Mouse (Mus musculus): ENCODE results near the gene Mcm2. TPM values are rescaled to one million over a fixed set of nuclear protein-coding genes. Genes with fewer than 3 reads are reported as not detected.

The Mcm2 gene
- polyA plus RNA-seq, 1 experiment from 2014 or later, result 164 TPM

DNA sequence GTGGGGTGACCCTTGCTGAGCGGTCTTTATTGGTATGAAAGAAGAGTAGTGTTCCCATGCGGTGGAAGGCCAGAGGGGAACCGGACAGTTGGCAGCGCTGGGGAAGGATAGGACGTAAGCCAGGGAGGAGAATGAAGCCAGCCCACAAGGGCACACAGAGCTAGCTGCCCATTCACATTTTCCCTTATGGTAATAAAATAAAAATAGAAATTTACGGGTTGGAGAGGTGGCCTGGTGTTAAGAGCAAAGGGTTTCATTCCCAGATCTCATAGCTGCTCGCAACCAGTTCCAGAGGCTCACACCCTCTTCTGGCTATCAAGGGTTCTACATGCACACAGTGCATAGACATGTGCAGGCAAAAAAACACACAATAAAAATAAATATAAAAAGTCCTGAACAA lies 48.5 kb downstream of the Mcm2 start:
- TF ChIP-seq CTCF (IDR thresholded peaks at IDR 0.05; ENCODE audit: low read depth), result no peak
- Histone ChIP-seq H3K9ac (no peak overlapping the region), H3K9me3 (ENCODE audit: low read depth, low read length) (no peaks in the 10 kb centered on the region), H3K4me2 (no peak overlapping the region), H3K4me1 (ENCODE audit: insufficient read depth) (no peaks in the 10 kb centered on the region), H3K27me3 (ENCODE audit: insufficient read depth, low read length) (no peaks in the 10 kb centered on the region), H3K27ac (ENCODE audit: low read depth) (no peak overlapping the region), H3K4me3 (ENCODE audit: low read depth, low read length) (no peak overlapping the region), H3K36me3 (ENCODE audit: insufficient read depth) (peaks cover 6% of the 10 kb centered on the region; the same call in 1 of the 2 replicates)
- no peak for ATAC-seq (ENCODE audit: insufficient read depth)
- 90% methylated on average over 7 of the region's 7 CpGs for WGBS
- DNase-seq, result no peak

DNA sequence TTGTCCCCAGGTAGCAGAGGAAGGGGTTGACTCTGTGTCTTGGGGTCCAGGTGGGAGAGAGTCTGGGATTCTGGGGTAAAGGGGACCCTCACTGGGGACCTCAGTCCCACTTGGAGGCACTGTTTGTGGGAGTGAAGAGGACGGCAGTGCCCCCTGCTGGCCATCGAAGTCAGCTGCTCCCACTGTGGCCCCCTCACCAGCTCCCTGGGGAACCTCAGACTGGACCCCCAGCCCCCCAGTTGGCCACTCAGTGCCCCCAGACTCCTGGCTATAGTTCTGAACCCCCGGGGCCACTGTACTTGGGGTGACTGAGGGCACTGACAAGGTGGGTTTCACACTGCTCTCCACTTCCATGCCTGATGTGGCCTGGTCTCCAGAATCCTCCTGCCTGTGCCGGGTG lies 49.3 kb downstream of the Mcm2 start:
- 84% methylated on average over 2 of the region's 4 CpGs for WGBS
- DNase-seq, result peak; percentile 37
- H3K9ac ChIP-seq, result no peak overlapping the region
- no peak overlapping the region for H3K4me3 ChIP-seq (ENCODE audit: low read depth, low read length)
- peak; percentile 68 for TF ChIP-seq CTCF (IDR thresholded peaks at IDR 0.05; ENCODE audit: low read depth)
- no peak overlapping the region for H3K4me2 ChIP-seq
- no peak overlapping the region for H3K27ac ChIP-seq (ENCODE audit: low read depth)
- H3K36me3 ChIP-seq (ENCODE audit: insufficient read depth), result peaks cover 6% of the 10 kb centered on the region; the same call in 1 of the 2 replicates
- H3K27me3 ChIP-seq (ENCODE audit: insufficient read depth, low read length), result no peaks in the 10 kb centered on the region
- ATAC-seq (ENCODE audit: insufficient read depth), result no peak; the same call in 1 of the 2 replicates
- no peaks in the 10 kb centered on the region for H3K9me3 ChIP-seq (ENCODE audit: low read depth, low read length)
- no peaks in the 10 kb centered on the region for H3K4me1 ChIP-seq (ENCODE audit: insufficient read depth)

DNA sequence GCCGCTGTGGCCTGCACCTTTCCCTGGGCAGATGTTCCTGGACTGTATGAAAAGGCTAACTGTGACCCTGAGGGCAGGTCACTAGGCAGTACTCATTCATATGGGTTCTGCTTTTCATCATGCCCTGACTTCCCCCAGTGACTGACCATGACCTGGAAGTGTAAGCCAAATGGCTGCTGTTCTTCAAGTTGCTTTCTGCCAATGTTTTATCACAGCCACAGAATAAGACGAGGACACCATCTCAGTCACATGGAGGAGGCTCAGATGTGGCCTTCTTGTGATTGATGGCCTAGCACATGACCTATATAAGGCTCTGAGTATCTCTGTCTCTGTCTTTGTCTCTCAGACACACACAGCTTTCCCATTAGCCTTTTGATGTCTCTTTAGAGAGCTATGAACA lies 51.0 kb downstream of the Mcm2 start:
- H3K27me3 ChIP-seq (ENCODE audit: insufficient read depth, low read length), result no peaks in the 10 kb centered on the region
- no peaks in the 10 kb centered on the region for H3K9me3 ChIP-seq (ENCODE audit: low read depth, low read length)
- WGBS, result 54% methylated on average over 2 of the region's 2 CpGs
- no peak for TF ChIP-seq CTCF (IDR thresholded peaks at IDR 0.05; ENCODE audit: low read depth)
- ATAC-seq (ENCODE audit: insufficient read depth), result no peak
- H3K27ac ChIP-seq (ENCODE audit: low read depth), result no peak overlapping the region
- DNase-seq, result no peak
- H3K4me2 ChIP-seq, result no peak overlapping the region
- no peak overlapping the region for H3K9ac ChIP-seq
- no peak overlapping the region for H3K4me3 ChIP-seq (ENCODE audit: low read depth, low read length)
- H3K36me3 ChIP-seq (ENCODE audit: insufficient read depth), result peaks cover 6% of the 10 kb centered on the region; the same call in 1 of the 2 replicates
- H3K4me1 ChIP-seq (ENCODE audit: insufficient read depth), result no peaks in the 10 kb centered on the region

DNA sequence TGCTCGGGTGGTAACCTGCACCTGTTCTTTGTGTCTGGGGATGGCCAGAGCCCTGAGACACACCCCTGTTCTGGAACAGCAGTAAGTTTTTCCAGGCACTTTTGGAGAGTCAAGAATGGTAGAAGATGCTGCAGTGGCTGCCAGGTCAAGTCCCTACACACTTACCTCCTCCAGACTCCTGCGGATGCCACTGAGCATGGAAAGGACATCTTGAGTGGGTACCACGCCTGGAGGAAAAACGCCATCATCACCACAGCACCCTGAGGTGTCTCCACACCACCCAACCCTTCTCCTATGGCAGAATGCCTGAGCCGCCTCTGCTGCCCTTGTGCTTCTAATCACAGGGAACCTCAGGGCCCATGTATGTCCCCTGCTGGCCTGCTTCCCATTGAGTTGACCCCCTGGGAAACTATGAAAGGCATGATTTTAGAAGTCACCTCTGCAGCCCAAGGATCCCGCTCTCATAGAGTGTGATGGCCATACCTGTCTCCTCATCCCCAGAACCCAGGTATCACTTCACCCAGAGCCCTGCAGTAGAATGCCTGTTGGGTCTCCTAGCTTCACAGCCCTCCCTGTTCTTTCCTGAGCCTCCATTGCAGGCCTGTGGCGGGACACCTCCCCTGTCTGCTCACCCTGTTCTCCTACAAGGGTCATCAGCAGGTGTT lies 53.5 kb downstream of the Mcm2 start:
- Histone ChIP-seq H3K27ac (ENCODE audit: low read depth) (no peak overlapping the region), H3K9me3 (ENCODE audit: low read depth, low read length) (no peaks in the 10 kb centered on the region), H3K9ac (no peak overlapping the region), H3K27me3 (ENCODE audit: insufficient read depth, low read length) (no peaks in the 10 kb centered on the region), H3K4me2 (no peak overlapping the region), H3K4me1 (ENCODE audit: insufficient read depth) (peaks cover 4% of the 10 kb centered on the region; the same call in 1 of the 2 replicates), H3K36me3 (ENCODE audit: insufficient read depth) (peaks cover 6% of the 10 kb centered on the region; the same call in 1 of the 2 replicates), H3K4me3 (ENCODE audit: low read depth, low read length) (no peak overlapping the region)
- DNase-seq (no peak), ATAC-seq (ENCODE audit: insufficient read depth) (no peak)
- 87% methylated on average over 7 of the region's 7 CpGs for WGBS
- TF ChIP-seq CTCF (IDR thresholded peaks at IDR 0.05; ENCODE audit: low read depth), result no peak

DNA sequence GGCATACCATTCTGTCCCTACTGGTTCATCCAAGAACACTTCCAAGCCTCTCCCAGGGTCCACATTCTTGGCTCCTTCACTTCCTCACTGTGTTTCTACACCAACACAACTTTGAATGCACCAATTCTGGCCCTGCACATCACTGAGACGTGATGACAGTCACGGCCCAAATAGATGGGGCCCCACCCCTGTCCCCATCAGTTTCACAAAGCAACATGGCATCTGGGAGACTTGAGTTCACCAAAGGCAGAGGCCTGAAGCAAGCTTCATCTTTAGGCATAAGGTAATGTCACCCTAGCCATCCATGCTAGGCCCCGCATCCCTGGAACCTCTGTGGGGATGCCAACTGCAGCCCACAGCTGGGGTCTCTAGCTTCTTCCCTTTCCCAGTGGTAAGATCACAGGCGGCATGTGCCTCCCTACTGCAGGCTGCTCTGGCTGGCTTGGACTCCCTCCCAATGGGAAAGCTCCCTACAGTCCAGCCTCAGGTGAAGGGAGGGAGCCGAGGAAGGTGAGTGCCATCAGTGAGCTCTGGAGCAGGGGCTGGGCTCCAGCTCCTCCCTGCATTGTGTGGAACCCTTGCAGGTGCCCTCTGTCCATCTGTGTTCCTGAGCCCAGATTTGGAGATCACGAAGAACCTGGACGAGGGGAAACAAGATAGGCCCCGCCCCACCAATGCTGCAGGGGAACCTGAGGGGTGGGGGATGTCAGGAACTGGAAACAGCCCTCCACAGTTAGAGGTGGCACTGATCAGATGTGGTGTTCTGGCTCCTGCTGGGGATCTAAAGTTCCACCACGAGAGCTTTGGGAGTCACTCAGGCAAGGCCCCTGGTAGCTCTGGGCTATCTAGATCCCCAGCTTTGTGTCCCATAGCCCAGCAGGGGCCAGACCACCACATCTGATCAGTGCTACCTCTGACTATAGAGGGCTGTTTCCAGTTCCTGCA lies 54.5 kb downstream of the Mcm2 start:
- H3K4me1 ChIP-seq (ENCODE audit: insufficient read depth), result peaks cover 4% of the 10 kb centered on the region; the same call in 1 of the 2 replicates
- DNase-seq, result no peak
- peaks cover 15% of the 10 kb centered on the region; the same call in 1 of the 2 replicates for H3K36me3 ChIP-seq (ENCODE audit: insufficient read depth)
- no peak for TF ChIP-seq CTCF (IDR thresholded peaks at IDR 0.05; ENCODE audit: low read depth)
- no peak overlapping the region for H3K27ac ChIP-seq (ENCODE audit: low read depth)
- no peak overlapping the region for H3K9ac ChIP-seq
- H3K4me3 ChIP-seq (ENCODE audit: low read depth, low read length), result no peak overlapping the region
- H3K27me3 ChIP-seq (ENCODE audit: insufficient read depth, low read length), result no peaks in the 10 kb centered on the region
- H3K9me3 ChIP-seq (ENCODE audit: low read depth, low read length), result no peaks in the 10 kb centered on the region
- peak overlapping the region; percentile 93; the same call in 1 of the 2 replicates for H3K4me2 ChIP-seq
- 82% methylated on average over 9 of the region's 9 CpGs for WGBS
- no peak for ATAC-seq (ENCODE audit: insufficient read depth)

DNA sequence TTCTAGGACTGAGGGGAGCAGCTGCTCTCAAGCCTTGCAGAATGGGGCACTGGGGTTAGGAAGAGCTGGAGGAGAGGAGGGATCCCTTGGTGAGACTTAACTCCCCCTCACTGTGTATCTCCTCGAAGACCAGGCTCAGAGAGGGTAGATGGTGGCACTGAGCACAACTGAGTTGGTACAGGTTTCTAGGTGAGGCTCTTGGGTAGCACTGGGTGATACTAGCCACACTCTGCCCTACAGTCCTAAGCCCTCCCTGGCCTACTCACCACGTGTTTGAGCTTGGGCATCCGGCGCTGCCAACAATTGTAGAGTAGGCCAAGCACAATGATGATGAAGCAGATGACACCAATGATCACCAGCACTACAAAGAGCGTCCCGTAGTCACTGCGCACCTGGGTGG lies 55.3 kb downstream of the Mcm2 start:
- H3K4me1 ChIP-seq (ENCODE audit: insufficient read depth), result peaks cover 4% of the 10 kb centered on the region; the same call in 1 of the 2 replicates
- ATAC-seq (ENCODE audit: insufficient read depth), result no peak
- no peak for TF ChIP-seq CTCF (IDR thresholded peaks at IDR 0.05; ENCODE audit: low read depth)
- no peak for DNase-seq
- no peaks in the 10 kb centered on the region for H3K9me3 ChIP-seq (ENCODE audit: low read depth, low read length)
- H3K27me3 ChIP-seq (ENCODE audit: insufficient read depth, low read length), result no peaks in the 10 kb centered on the region
- H3K4me2 ChIP-seq, result peak overlapping the region; percentile 93
- peak overlapping the region; percentile 88 for H3K4me3 ChIP-seq (ENCODE audit: low read depth, low read length)
- peaks cover 17% of the 10 kb centered on the region for H3K36me3 ChIP-seq (ENCODE audit: insufficient read depth)
- H3K27ac ChIP-seq (ENCODE audit: low read depth), result peak overlapping the region; percentile 84; the same call in 1 of the 2 replicates
- WGBS, result 72% methylated on average over 7 of the region's 7 CpGs
- H3K9ac ChIP-seq, result peak overlapping the region; percentile 77

DNA sequence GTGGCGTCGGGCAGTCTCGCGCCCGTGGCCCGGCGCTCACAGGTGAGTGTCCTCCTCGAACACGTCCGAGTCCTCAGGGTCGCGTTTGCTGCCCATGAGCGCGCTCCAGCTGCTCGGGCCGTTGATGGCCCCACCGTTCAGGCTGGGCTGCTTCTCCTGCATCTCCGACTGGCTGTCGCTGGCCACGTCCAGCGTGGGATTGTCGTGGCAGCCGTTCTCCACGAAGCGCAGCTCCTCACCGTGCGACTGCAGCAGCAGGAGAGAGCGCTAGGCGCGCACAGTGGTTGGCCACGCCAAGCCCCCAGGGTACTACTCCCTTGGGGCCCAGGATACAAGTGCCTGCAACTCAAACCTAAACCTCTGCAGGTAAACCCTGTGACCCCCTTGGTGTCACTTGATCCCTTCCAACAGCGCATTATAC lies 55.8 kb downstream of the Mcm2 start:
- peak overlapping the region; percentile 88 for H3K4me3 ChIP-seq (ENCODE audit: low read depth, low read length)
- peaks cover 4% of the 10 kb centered on the region; the same call in 1 of the 2 replicates for H3K4me1 ChIP-seq (ENCODE audit: insufficient read depth)
- WGBS, result under 1% methylated on average over 27 of the region's 32 CpGs
- H3K27me3 ChIP-seq (ENCODE audit: insufficient read depth, low read length), result no peaks in the 10 kb centered on the region
- peak overlapping the region; percentile 93 for H3K4me2 ChIP-seq
- H3K9ac ChIP-seq, result peak overlapping the region; percentile 77
- TF ChIP-seq CTCF (IDR thresholded peaks at IDR 0.05; ENCODE audit: low read depth), result no peak
- H3K36me3 ChIP-seq (ENCODE audit: insufficient read depth), result peaks cover 22% of the 10 kb centered on the region
- ATAC-seq (ENCODE audit: insufficient read depth) (peak; percentile 6), DNase-seq (peak; percentile 50)
- H3K27ac ChIP-seq (ENCODE audit: low read depth), result peak overlapping the region; percentile 84
- H3K9me3 ChIP-seq (ENCODE audit: low read depth, low read length), result no peaks in the 10 kb centered on the region
